Mouse (Mus musculus): ENCODE results near the gene Arhgap31. TPM values are rescaled to one million over a fixed set of nuclear protein-coding genes. Genes with fewer than 3 reads are reported as not detected.

Gene Arhgap31
- polyA plus RNA-seq, 1 experiment from 2014 or later: 14.3 TPM

DNA sequence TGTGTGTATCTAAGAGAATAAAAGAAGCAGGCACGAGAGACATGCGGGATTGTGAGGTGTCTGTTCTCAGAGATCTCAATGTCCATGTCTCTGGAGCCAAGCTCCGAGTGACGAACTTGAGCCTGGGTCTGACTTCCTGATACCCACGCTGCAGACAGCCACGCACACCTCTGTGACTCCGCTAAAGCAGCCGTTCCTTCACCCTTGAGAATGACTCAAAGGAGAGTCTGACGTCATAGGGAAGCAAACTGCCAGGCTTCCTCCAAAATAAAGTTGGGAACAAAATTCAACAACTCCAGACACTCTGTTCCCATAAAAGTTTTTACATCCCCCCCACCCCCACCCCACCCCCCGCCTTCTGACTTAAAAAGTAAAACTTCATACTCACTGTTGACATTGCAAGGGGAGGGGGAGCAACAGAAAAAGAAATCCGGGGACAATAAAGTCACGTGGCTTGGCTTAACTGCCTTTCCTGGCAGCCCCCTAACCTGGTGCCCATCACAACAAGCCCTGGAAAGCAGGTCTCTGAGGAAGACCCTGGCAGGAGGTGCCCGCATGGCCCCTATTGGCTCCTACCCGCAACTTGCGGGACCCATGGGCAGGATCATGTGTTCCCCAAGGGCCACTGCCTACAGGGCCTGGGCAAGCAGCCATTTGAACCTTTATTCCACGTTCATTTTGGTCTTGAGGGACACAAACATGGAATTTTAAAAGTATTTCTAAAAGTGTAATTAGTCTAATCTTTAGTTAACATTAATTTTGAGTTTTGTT, 12.5 kb downstream of the Arhgap31 start:
- Histone ChIP-seq H3K9ac (no peak overlapping the region), H3K36me3 (no peaks in the 10 kb centered on the region), H3K4me1 (peaks cover 20% of the 10 kb centered on the region), H3K4me3 (no peak overlapping the region), H3K9me3 (no peaks in the 10 kb centered on the region), H3K4me2 (replicated peaks) (no peak overlapping the region), H3K27me3 (no peaks in the 10 kb centered on the region), H3K27ac (no peak overlapping the region)
- 72% methylated on average over 16 of the region's 16 CpGs for WGBS
- no peak for ATAC-seq (ENCODE audit: insufficient number of reproducible peaks, insufficient read depth, low FRiP score, low TSS enrichment)

DNA sequence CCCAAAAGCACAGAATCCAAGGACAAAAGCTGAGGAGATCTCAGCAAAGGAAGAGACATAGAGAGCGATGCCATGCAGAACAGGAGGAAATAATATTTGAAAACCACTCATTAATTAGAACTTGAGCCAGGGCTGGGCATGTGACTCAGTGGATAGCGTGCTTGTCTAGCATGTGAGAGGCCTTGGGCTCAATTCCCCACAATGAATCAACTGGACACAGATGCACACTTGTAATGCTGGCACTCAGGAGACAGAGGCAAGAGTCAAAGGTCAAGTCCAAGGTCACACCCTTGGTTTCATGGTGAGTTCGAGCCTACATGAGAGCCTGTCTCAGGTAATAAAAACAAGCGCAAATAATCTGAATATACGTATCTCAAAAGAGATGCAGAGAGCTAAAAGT, 15.5 kb downstream of the Arhgap31 start:
- no peak overlapping the region for H3K4me3 ChIP-seq
- H3K4me1 ChIP-seq: peaks cover 16% of the 10 kb centered on the region
- H3K9ac ChIP-seq: no peak overlapping the region
- no peaks in the 10 kb centered on the region for H3K27me3 ChIP-seq
- no peak overlapping the region for H3K27ac ChIP-seq
- no peaks in the 10 kb centered on the region for H3K9me3 ChIP-seq
- H3K4me2 ChIP-seq (replicated peaks): no peak overlapping the region
- 76% methylated on average over 5 of the region's 5 CpGs for WGBS
- no peak for ATAC-seq (ENCODE audit: insufficient number of reproducible peaks, insufficient read depth, low FRiP score, low TSS enrichment)
- no peaks in the 10 kb centered on the region for H3K36me3 ChIP-seq

DNA sequence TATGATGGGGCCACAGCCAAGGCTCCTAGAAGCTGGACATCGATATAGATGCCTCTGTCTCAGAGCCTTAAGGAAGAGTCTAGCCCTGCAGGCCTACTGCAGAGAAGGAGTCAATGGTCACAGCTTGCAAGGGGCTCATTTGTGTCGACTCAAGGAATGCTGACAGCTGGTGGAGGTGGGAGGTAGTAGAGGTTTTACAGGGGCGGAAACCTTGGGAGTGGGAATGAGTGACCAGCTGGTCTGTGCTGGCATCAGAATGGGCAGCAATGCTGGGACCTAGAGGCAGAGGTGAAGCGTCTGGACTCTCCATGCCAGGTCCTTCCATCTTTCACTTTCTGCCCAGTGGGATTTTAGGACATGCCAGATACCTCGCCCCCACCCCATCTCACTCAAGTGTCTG, 17.5 kb downstream of the Arhgap31 start:
- WGBS: 83% methylated on average over 5 of the region's 5 CpGs

DNA sequence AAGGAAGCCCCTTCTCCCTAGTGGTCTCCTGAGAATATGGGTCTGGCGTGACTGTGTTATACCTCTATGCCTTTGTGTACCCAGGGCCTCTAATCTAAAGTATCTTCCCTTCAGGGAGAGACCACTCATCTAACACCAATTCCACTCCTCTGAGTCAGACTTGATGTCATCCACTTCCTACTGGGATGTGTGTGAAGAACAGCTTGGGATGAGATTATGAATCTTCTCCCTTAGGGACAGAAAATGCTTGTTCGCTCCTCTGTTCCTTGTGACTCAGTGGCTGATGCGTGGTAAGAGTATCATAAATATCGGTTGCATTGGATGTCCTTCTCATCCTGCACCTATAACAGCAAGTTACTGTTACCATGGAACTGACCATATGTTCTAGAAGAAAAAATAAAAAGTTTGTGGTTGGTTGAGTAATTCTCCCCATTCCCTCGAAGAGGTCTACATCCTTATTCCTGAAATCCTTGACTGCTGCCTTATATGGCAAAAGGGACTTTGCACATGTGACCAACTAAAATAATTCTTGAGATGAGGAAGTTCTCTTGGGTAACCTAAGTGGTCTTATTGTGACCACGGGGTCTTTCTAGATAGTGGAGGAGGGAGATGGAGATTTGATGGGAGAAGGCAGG, 18.1 kb downstream of the Arhgap31 start:
- Histone ChIP-seq H3K4me1 (peaks cover 1% of the 10 kb centered on the region; the same call in 1 of the 2 replicates), H3K27ac (no peak overlapping the region), H3K4me3 (no peak overlapping the region), H3K9ac (no peak overlapping the region), H3K4me2 (replicated peaks) (no peak overlapping the region), H3K27me3 (no peaks in the 10 kb centered on the region), H3K36me3 (no peaks in the 10 kb centered on the region), H3K9me3 (no peaks in the 10 kb centered on the region)
- WGBS: 94% methylated on average over 6 of the region's 6 CpGs
- ATAC-seq (ENCODE audit: insufficient number of reproducible peaks, insufficient read depth, low FRiP score, low TSS enrichment): no peak

More for the DNA sequence above, 17.5 kb downstream of the Arhgap31 start:
- Histone ChIP-seq H3K36me3 (no peaks in the 10 kb centered on the region), H3K27me3 (no peaks in the 10 kb centered on the region), H3K9ac (no peak overlapping the region), H3K4me1 (no peaks in the 10 kb centered on the region), H3K4me2 (replicated peaks) (no peak overlapping the region), H3K9me3 (no peaks in the 10 kb centered on the region), H3K27ac (no peak overlapping the region), H3K4me3 (no peak overlapping the region)
- ATAC-seq (ENCODE audit: insufficient number of reproducible peaks, insufficient read depth, low FRiP score, low TSS enrichment): no peak

- Histone ChIP-seq H3K9me3 (no peaks in the 10 kb centered on the region), H3K4me3 (no peak overlapping the region), H3K4me1 (peaks cover 22% of the 10 kb centered on the region), H3K9ac (no peak overlapping the region), H3K27me3 (no peaks in the 10 kb centered on the region), H3K4me2 (replicated peaks) (no peak overlapping the region), H3K36me3 (no peaks in the 10 kb centered on the region), H3K27ac (no peak overlapping the region)
- 89% methylated on average over 5 of the region's 5 CpGs for WGBS
- ATAC-seq (ENCODE audit: insufficient number of reproducible peaks, insufficient read depth, low FRiP score, low TSS enrichment): no peak
Measured at GRCm38 (mm10) chr16:38690501-38690900, 22.6 kb downstream of the Arhgap31 start.

DNA sequence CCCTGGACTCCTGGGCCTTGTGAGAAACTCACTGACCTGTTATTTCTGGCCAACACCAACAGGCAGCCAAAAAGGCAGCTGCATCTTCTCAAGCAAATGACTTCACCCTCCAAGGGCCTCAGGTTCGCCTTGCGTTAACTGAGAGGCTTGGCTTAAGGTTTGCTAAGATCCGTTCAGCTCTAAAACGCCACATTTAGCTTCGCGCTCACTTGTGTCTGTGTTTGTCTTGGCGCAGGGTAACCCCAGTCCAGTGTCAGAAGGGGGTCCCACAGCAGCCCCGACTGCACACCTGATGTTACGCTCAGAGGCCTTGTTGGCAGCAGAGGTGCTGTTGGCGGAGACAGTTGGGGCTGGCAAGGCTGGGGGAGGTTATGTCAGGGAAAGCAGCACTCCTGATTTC, 23.3 kb downstream of the Arhgap31 start:
- H3K27ac ChIP-seq: 0 out of 2 replicates have a peak overlapping the region, but pooled peaks have one; percentile 36
- no peaks in the 10 kb centered on the region for H3K36me3 ChIP-seq
- H3K9me3 ChIP-seq: no peaks in the 10 kb centered on the region
- 78% methylated on average over 10 of the region's 10 CpGs for WGBS
- H3K27me3 ChIP-seq: no peaks in the 10 kb centered on the region
- peaks cover 22% of the 10 kb centered on the region for H3K4me1 ChIP-seq
- H3K9ac ChIP-seq: no peak overlapping the region
- no peak overlapping the region for H3K4me2 ChIP-seq (replicated peaks)
- no peak overlapping the region for H3K4me3 ChIP-seq
- no peak for ATAC-seq (ENCODE audit: insufficient number of reproducible peaks, insufficient read depth, low FRiP score, low TSS enrichment)

GRCm38 (mm10) chr16:38688531-38689264, 24.4 kb downstream of the Arhgap31 start:
- no peak for ATAC-seq (ENCODE audit: insufficient number of reproducible peaks, insufficient read depth, low FRiP score, low TSS enrichment)
- WGBS: 88% methylated on average over 12 of the region's 12 CpGs
- Histone ChIP-seq H3K36me3 (no peaks in the 10 kb centered on the region), H3K4me2 (replicated peaks) (no peak overlapping the region), H3K27ac (no peak overlapping the region), H3K4me1 (peaks cover 22% of the 10 kb centered on the region), H3K9ac (no peak overlapping the region), H3K9me3 (no peaks in the 10 kb centered on the region), H3K27me3 (no peaks in the 10 kb centered on the region), H3K4me3 (no peak overlapping the region)

DNA sequence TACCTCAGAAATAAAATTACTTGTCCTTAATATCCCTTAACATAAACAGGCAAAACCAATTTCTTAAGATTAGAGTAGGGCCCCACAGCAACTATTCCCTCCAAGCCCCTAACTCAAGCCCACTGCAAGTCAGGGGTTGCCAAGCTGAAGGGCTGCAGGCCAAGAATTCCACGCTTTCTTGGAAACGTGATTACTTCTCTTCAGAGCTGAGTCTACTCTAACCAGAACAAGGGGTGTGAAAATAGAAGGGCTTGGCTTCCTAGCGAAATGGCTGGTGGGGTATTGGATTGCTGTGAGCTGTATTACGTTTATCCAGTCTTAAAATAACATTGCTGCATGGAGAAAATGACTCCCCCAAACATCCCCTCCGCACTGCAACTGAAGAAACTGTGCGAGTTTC, 25.4 kb downstream of the Arhgap31 start:
- Histone ChIP-seq H3K27me3 (no peaks in the 10 kb centered on the region), H3K4me3 (no peak overlapping the region), H3K27ac (peak overlapping the region; percentile 75), H3K9ac (no peak overlapping the region), H3K36me3 (no peaks in the 10 kb centered on the region), H3K9me3 (no peaks in the 10 kb centered on the region), H3K4me2 (replicated peaks) (no peak overlapping the region), H3K4me1 (peaks cover 27% of the 10 kb centered on the region)
- 41% methylated on average over 6 of the region's 6 CpGs for WGBS
- peak; percentile 70; the same call in 1 of the 2 replicates for ATAC-seq (ENCODE audit: insufficient number of reproducible peaks, insufficient read depth, low FRiP score, low TSS enrichment)

- no peak overlapping the region for H3K4me2 ChIP-seq (replicated peaks)
- no peaks in the 10 kb centered on the region for H3K36me3 ChIP-seq
- H3K9ac ChIP-seq: no peak overlapping the region
- H3K9me3 ChIP-seq: no peaks in the 10 kb centered on the region
- no peak overlapping the region for H3K4me3 ChIP-seq
- H3K27me3 ChIP-seq: no peaks in the 10 kb centered on the region
- 36% methylated on average over 7 of the region's 7 CpGs for WGBS
- H3K27ac ChIP-seq: no peak overlapping the region
- ATAC-seq (ENCODE audit: insufficient number of reproducible peaks, insufficient read depth, low FRiP score, low TSS enrichment): no peak
- H3K4me1 ChIP-seq: peaks cover 33% of the 10 kb centered on the region
Measured at GRCm38 (mm10) chr16:38683094-38683493, 30.0 kb downstream of the Arhgap31 start.

DNA sequence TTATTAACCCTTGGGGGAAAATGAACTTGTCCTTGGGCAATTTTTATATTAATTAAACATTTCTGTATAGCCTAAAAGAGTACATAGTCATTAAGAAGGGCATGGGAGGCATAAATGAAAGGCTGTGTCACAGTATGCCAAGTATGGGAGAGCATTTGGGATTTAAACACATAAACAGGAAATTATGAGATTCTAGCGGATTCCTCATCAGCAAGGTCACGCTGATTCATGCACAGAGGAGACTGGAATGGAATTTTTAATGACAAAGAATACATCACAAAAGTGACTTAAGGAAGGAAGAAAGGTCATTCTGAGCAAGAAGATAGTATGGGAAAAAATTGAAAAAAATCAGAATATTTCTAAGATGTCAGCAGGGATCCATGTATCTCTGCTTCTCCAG, 31.8 kb downstream of the Arhgap31 start:
- ATAC-seq (ENCODE audit: insufficient number of reproducible peaks, insufficient read depth, low FRiP score, low TSS enrichment): no peak

DNA sequence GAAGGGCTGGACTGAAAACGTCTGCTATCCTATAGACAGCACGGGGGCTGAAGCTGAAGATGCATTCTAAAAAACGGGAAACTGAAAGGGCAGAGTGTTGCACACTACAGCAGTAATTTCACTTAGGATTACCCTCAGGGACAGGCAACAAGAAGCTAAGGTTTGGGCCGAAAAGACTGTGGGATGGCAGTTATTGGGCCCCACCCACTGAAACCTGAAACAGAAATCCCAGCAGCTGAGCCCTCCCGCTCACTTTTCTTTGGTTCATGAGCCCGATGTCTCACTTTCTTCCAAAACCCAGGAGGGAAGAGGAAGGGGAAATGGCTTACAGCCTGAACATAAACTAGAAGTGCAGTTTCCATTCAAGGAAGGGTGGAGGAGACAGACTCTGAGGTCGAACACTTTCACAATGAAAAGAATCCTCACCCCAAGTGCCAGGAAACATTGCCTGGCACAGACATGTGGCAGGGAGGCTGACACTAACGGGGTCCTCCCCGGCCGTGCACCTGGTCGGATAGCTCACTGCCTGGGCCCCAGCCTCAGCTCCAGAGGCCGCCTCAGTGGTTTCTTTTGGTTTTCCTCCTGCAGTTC, 33.5 kb downstream of the Arhgap31 start:
- Histone ChIP-seq H3K9me3 (no peaks in the 10 kb centered on the region), H3K27me3 (no peaks in the 10 kb centered on the region), H3K4me2 (replicated peaks) (peak overlapping the region; percentile 22), H3K36me3 (no peaks in the 10 kb centered on the region), H3K4me1 (peaks cover 20% of the 10 kb centered on the region), H3K9ac (no peak overlapping the region), H3K4me3 (no peak overlapping the region), H3K27ac (peak overlapping the region; percentile 64)
- 32% methylated on average over 12 of the region's 12 CpGs for WGBS
- ATAC-seq (ENCODE audit: insufficient number of reproducible peaks, insufficient read depth, low FRiP score, low TSS enrichment): 0 out of 2 replicates have a peak, but pooled peaks have one; percentile 28

More for the DNA sequence above, 31.8 kb downstream of the Arhgap31 start:
- Histone ChIP-seq H3K36me3 (no peaks in the 10 kb centered on the region), H3K9me3 (no peaks in the 10 kb centered on the region), H3K27ac (no peak overlapping the region), H3K27me3 (no peaks in the 10 kb centered on the region), H3K4me2 (replicated peaks) (no peak overlapping the region), H3K9ac (no peak overlapping the region), H3K4me3 (no peak overlapping the region), H3K4me1 (peaks cover 20% of the 10 kb centered on the region)
- 84% methylated on average over 2 of the region's 2 CpGs for WGBS
